Mouse (Mus musculus) embryonic facial prominence, embryonic 13.5 days (tissue): ENCODE measurements at regions not wholly inside any gene's neighbourhood (a gene's known extent, or its start where the extent isn't known, plus 50 kb on each side); places are given as distances from the start of the nearest gene placed in this dataset.

Experiments
- ATAC-seq: fragments of 200-750 bp; cut with Nextera tagmentation; 2 replicates; pipeline ENCODE4 v1.8.0; 2017; ENCODE audit warnings: low read depth; ENCODE audit not compliant: insufficient number of reproducible peaks, insufficient read depth, low FRiP score, low TSS enrichment
- H3K27ac ChIP-seq: fragments of 300-500 bp; sonication (generic); 2 replicates; pipeline ENCODE4 v1.5.1; 2015; ENCODE audit warnings: moderate library complexity, mild to moderate bottlenecking, inconsistent platforms
- H3K27me3 ChIP-seq: fragments of 300-500 bp; sonication (generic); 2 replicates; pipeline ENCODE4 v1.6.1; 2015; ENCODE audit warnings: mild to moderate bottlenecking, inconsistent platforms
- H3K36me3 ChIP-seq: fragments of 300-500 bp; sonication (generic); 2 replicates; pipeline ENCODE4 v1.6.1; 2015; ENCODE audit warnings: mild to moderate bottlenecking, inconsistent platforms
- H3K4me1 ChIP-seq: fragments of 300-500 bp; sonication (generic); 2 replicates; pipeline ENCODE4 v1.6.1; 2015; ENCODE audit warnings: inconsistent platforms
- H3K4me2 ChIP-seq: fragments of 300-500 bp; sonication (generic); 2 replicates; pipeline ENCODE4 v1.6.1; 2015; ENCODE audit warnings: moderate library complexity, mild to moderate bottlenecking, inconsistent platforms
- H3K4me3 ChIP-seq: fragments of 300-500 bp; sonication (generic); 2 replicates; pipeline ENCODE4 v1.5.1; 2015; ENCODE audit warnings: mild to moderate bottlenecking, inconsistent platforms
- H3K9ac ChIP-seq: fragments of 300-500 bp; sonication (generic); 2 replicates; pipeline ENCODE4 v1.6.1; 2015; ENCODE audit warnings: mild to moderate bottlenecking, inconsistent platforms
- H3K9me3 ChIP-seq: fragments of 300-500 bp; sonication (generic); 2 replicates; pipeline ENCODE4 v1.6.1; 2016; ENCODE audit warnings: inconsistent platforms
- whole genome bisulfite sequencing: fragments of 180-500 bp; shearing (Covaris S2); methylation state at CpG from one replicate; pipeline ENCODE4 v1.1.7; 2015; ENCODE audit warnings: mixed read lengths; 5-methylcytosine and 5-hydroxymethylcytosine counted together

DNA sequence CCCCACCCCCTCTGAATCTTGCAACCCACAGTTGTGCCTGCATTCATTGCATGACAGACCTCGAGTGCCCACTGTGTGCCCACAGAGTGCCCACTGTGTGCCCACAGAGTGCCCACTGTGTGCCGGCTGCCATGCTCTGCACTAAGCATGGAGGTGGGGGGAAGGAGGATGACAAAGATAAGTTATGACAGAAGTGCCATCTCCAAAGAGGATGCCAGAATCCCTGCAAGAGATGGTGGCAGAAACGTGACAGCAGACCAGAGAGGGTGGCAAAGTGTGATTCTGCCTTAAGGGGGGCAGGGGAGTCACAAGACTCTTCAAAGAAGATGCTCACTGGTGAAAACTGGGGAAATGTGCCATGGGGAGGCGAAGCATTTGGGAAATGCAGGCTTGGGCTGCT lies 427.8 kb downstream of the Cd83 start:
- H3K9ac ChIP-seq: no peak overlapping the region
- H3K36me3 ChIP-seq: no peaks in the 10 kb centered on the region
- ATAC-seq: no peak
- WGBS: 83% methylated on average over 4 of the region's 4 CpGs
- H3K9me3 ChIP-seq: no peaks in the 10 kb centered on the region
- H3K27ac ChIP-seq: no peak overlapping the region
- H3K4me1 ChIP-seq: peaks cover 18% of the 10 kb centered on the region
- no peak overlapping the region for H3K4me2 ChIP-seq
- peaks cover 5% of the 10 kb centered on the region; the same call in 1 of the 2 replicates for H3K27me3 ChIP-seq
- H3K4me3 ChIP-seq: no peak overlapping the region

DNA sequence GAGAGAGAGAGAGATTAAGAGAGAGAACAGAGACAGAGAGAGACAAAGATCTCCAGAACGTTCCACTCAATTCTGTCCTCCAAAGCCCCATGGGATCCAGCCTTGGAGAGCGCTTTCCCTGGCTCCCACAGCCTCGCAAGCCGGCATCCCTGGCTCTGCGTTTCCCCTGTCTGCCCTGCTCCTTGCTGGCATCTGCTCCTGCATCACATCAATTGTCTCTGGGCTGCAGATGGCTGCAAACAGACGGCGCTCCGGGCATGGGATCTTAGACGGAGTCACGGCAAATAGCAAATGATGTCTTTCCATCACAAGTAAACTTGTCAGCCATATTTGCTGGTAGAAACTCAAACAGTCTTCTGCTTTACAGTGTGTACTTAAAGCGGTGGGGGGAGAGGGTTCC lies 428.4 kb downstream of the Cd83 start:
- ATAC-seq: no peak
- H3K27me3 ChIP-seq: peaks cover 4% of the 10 kb centered on the region; the same call in 1 of the 2 replicates
- H3K4me1 ChIP-seq: peaks cover 15% of the 10 kb centered on the region
- H3K4me2 ChIP-seq: no peak overlapping the region
- H3K4me3 ChIP-seq: no peak overlapping the region
- H3K9ac ChIP-seq: no peak overlapping the region
- H3K36me3 ChIP-seq: no peaks in the 10 kb centered on the region
- WGBS: 64% methylated on average over 11 of the region's 11 CpGs
- no peaks in the 10 kb centered on the region for H3K9me3 ChIP-seq
- H3K27ac ChIP-seq: no peak overlapping the region

DNA sequence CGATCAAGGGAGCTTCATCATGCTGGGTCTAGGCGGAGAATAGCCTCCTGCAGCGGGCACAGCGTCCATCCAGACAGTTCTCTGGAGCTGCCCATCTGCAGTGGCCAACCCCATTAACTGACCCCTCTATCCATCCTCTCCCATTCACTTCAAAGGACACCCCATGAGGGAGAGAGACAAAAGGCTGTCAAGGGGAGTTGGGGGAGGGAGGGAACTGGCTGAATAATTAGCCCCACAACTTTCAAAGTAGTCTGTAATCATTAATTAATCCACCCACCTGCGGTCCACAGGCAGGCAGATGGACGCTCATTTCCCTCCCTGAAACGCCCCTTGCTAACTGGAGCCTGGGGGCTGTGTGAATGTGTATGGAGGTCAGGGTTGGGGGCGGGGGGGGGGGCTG lies 433.7 kb downstream of the Cd83 start:
- Histone ChIP-seq H3K4me1 (peaks cover 12% of the 10 kb centered on the region; the same call in 1 of the 2 replicates), H3K36me3 (no peaks in the 10 kb centered on the region), H3K4me2 (no peak overlapping the region), H3K27me3 (0 out of 2 replicates have a peak, but pooled peaks cover 4% of the 10 kb centered on the region), H3K9me3 (no peaks in the 10 kb centered on the region), H3K9ac (no peak overlapping the region), H3K4me3 (no peak overlapping the region), H3K27ac (no peak overlapping the region)
- WGBS: 33% methylated on average over 8 of the region's 8 CpGs
- ATAC-seq: no peak

DNA sequence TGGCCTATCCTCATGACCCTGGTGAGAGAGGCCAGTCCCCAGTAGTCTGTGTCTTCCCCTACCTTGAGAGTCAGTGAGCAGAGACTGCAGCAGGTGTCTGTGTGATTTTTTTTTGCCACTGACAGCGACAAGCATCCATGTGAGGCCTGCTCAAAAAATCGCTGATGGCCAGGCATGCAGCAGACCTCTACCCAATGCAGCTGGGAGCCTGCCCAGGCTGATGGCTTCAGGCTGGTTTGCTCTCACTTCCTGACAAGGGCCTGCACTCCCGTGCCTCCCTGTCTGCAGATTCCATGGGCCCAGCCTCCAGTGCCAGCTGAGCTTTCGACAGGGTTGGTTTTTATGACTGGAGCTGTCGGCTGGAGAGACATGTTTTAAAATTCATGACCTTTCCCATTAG lies 437.1 kb downstream of the Cd83 start:
- H3K27me3 ChIP-seq: 0 out of 2 replicates have a peak, but pooled peaks cover 4% of the 10 kb centered on the region
- H3K4me1 ChIP-seq: peaks cover 16% of the 10 kb centered on the region; the same call in 1 of the 2 replicates
- no peak overlapping the region for H3K4me2 ChIP-seq
- H3K4me3 ChIP-seq: no peak overlapping the region
- no peaks in the 10 kb centered on the region for H3K36me3 ChIP-seq
- WGBS: 33% methylated on average over 5 of the region's 5 CpGs
- no peak overlapping the region for H3K27ac ChIP-seq
- no peak for ATAC-seq
- H3K9ac ChIP-seq: no peak overlapping the region
- H3K9me3 ChIP-seq: 0 out of 2 replicates have a peak, but pooled peaks cover 5% of the 10 kb centered on the region

DNA sequence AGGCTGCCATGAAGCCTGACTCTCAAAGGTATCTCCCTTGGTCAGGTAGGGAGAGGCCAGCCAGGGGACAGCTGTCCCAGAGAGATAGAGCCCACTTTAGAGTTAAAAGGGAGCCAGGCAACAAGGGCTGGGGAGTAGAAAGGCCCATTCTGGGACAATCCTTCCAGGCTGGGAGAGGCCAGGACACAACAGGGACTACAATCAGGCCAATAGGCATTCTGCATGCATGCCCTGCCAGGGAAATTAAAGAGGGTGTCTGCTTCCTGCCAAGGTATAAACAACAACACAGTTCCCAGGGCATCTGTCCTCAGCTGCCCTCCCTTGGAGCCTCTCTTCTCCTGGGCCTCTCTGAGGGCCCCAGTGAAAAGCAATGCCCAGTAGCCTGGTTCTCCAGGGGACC lies 437.8 kb downstream of the Cd83 start:
- ATAC-seq: no peak
- no peak overlapping the region for H3K4me3 ChIP-seq
- no peaks in the 10 kb centered on the region for H3K36me3 ChIP-seq
- H3K4me2 ChIP-seq: no peak overlapping the region
- H3K27me3 ChIP-seq: 0 out of 2 replicates have a peak, but pooled peaks cover 4% of the 10 kb centered on the region
- 0 out of 2 replicates have a peak, but pooled peaks cover 5% of the 10 kb centered on the region for H3K9me3 ChIP-seq
- H3K9ac ChIP-seq: no peak overlapping the region
- peaks cover 16% of the 10 kb centered on the region; the same call in 1 of the 2 replicates for H3K4me1 ChIP-seq
- no peak overlapping the region for H3K27ac ChIP-seq

DNA sequence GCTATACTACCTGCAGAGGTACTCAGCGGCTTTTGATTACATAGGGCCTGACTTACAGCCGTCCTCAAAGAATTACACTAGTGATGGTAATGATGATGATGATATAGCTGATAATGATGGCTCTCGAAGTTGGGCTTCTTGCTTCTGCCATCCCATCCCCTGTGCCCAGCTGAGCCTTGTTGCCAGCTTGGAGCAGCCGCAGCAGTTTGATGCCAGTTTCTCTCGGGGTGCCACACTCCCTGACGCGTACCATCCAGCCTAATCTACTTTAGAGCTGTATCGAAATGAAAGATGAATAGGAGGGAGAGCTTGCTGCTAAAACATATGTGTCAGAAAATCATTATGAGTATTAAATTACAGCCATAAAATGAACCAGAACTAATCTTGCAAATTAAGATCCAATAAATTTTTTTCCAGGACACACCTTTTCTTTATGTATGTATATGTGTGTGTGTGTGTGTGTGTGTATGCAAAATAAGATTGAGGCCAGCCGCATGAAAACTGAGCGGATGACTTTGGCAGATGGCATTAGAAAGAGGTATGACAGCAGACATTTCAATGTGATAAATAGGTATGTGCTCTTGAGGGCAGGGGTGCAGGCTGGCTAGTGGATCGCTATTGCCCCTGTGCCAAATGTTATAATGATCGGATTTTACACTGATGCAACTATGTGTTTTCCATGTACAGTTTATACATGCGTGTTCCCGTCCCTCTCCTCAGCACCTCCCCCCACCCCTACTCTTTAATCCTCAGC lies 443.3 kb downstream of the Cd83 start:
- Histone ChIP-seq H3K9me3 (0 out of 2 replicates have a peak, but pooled peaks cover 5% of the 10 kb centered on the region), H3K4me1 (peaks cover 37% of the 10 kb centered on the region), H3K4me2 (peak overlapping the region; percentile 48), H3K9ac (no peak overlapping the region), H3K27ac (no peak overlapping the region), H3K27me3 (peaks cover 7% of the 10 kb centered on the region), H3K4me3 (no peak overlapping the region), H3K36me3 (no peaks in the 10 kb centered on the region)
- WGBS: 67% methylated on average over 14 of the region's 14 CpGs
- no peak for ATAC-seq

DNA sequence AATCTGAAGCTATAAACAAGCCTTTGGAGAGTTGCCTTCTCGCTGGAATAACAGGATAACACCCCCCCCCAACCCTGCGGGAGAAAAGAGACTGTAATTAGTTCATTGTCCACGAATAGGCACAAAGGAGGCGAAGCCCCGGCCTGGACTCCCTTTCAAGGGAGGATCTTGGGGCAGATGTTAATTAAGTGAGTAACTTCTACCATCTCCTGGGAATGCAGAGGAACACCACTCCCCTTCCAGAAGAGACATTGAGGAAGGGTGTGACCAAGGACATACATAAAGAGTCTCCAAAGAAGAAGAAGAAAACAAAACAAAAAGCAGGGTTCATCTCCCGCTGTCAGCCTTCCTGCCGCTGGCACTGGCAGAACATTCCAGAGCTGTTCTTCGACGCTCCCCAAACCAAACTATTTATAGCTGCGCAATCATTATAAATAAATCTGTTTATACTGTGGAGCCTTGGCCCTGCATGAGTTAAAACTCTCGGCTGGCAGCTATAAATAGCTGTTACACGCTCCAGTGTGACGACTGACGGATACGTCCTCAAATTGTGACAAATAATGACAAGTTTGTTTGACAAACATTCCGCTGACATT lies 444.1 kb downstream of the Cd83 start:
- H3K27ac ChIP-seq: peak overlapping the region; percentile 16; the same call in 1 of the 2 replicates
- H3K27me3 ChIP-seq: peaks cover 7% of the 10 kb centered on the region
- no peaks in the 10 kb centered on the region for H3K36me3 ChIP-seq
- H3K9me3 ChIP-seq: 0 out of 2 replicates have a peak, but pooled peaks cover 5% of the 10 kb centered on the region
- ATAC-seq: no peak
- H3K4me2 ChIP-seq: peak overlapping the region; percentile 48
- H3K9ac ChIP-seq: peak overlapping the region; percentile 11; the same call in 1 of the 2 replicates
- peak overlapping the region; percentile 6; the same call in 1 of the 2 replicates for H3K4me3 ChIP-seq
- H3K4me1 ChIP-seq: peaks cover 33% of the 10 kb centered on the region
- WGBS: 7% methylated on average over 16 of the region's 16 CpGs

DNA sequence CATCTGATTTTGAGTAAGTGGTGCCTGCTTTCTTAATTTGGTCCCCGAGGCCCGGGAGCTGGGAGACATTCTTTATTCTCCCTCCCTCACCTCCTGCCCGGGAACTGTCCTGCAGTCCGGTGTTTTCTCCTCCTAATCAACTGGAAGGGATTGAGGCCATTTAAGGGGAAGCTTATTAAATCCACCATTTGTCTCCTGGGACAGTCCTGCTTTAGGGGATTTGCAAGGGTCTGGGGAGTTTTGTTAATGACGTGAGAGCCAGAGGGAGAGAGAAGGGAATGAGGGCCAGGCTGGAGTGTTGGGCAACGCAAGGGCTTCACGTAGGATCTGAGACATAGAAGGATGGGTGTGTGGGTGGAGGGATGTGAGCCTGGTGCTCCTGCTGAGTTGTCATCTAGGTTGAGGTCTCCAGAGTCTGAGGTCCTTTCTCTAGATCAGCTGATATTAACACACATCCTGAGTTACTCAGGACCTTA lies 444.6 kb downstream of the Cd83 start:
- Histone ChIP-seq H3K4me2 (peak overlapping the region; percentile 48), H3K4me1 (peaks cover 32% of the 10 kb centered on the region), H3K4me3 (no peak overlapping the region), H3K36me3 (no peaks in the 10 kb centered on the region), H3K27me3 (peaks cover 7% of the 10 kb centered on the region), H3K9ac (peak overlapping the region; percentile 11; the same call in 1 of the 2 replicates), H3K9me3 (0 out of 2 replicates have a peak, but pooled peaks cover 5% of the 10 kb centered on the region), H3K27ac (no peak overlapping the region; the same call in 1 of the 2 replicates)
- ATAC-seq: no peak
- WGBS: 10% methylated on average over 7 of the region's 7 CpGs

DNA sequence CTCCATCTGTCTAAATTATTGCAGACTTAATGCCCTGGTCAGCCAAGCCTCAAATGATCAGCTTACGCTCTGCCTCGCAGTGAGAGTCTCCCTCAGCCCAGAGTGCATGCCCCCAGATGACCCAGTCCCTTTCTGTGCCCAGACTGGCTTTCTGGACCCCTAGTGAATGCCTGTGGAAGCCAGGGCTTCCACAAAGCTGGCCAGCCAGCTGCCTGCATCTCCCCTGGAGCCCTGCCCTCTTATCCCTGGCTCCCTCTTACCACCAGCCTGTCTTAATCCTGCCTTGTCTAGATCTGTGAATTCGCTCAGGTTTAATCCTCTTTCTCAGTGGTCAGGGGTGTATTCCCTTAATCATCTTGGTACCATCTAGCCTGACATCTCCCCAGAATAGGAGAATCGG lies 446.8 kb downstream of the Cd83 start:
- ATAC-seq: no peak
- WGBS: 51% methylated on average over 4 of the region's 4 CpGs
- Histone ChIP-seq H3K27me3 (peaks cover 14% of the 10 kb centered on the region), H3K9me3 (no peaks in the 10 kb centered on the region), H3K9ac (no peak overlapping the region), H3K27ac (no peak overlapping the region; the same call in 1 of the 2 replicates), H3K36me3 (no peaks in the 10 kb centered on the region), H3K4me3 (no peak overlapping the region), H3K4me1 (peaks cover 32% of the 10 kb centered on the region), H3K4me2 (no peak overlapping the region)

DNA sequence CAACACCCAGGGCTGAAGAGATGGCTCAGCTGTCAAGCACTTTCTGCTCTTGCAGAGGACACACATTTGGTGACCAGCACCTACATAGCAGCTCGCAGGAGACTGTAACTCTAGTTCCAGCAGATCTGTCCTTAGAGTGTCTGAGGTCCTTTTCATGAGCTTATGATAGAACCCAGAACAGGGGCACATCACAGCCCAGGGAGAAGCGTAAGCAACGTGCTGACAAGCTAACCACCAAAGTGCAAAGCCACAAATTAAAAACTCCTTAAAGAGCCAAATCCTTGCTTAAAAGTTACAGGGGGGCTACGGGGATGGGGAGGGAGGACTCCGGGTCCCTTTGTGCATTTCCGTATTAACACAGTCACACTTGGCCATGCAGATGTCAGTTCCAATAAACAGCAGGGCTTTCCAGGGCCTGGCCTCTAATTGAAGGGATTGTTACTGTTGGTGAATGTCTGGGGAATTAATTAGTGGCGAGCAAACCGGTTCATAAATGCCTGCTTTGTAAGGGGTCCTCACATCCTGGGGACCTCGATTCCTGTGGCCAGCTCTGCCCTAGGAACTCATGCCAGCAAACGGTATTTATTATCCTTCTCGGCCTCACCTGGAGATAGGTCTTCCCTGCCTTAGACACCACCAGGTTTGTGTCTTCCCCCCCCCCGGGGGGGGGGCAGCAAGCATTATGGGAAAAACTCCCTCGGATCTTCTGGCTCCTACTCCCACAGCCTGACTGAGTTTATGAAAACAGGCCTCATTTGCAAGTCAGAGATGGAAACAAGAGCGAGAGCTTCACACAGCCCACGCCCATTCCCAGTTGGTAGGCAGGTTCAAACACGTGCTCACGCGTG lies 447.5 kb downstream of the Cd83 start:
- H3K9ac ChIP-seq: no peak overlapping the region
- no peak overlapping the region for H3K4me3 ChIP-seq
- peaks cover 15% of the 10 kb centered on the region for H3K27me3 ChIP-seq
- H3K27ac ChIP-seq: no peak overlapping the region
- WGBS: 28% methylated on average over 18 of the region's 18 CpGs
- no peaks in the 10 kb centered on the region for H3K36me3 ChIP-seq
- no peak for ATAC-seq
- no peaks in the 10 kb centered on the region for H3K9me3 ChIP-seq
- H3K4me1 ChIP-seq: peaks cover 32% of the 10 kb centered on the region
- H3K4me2 ChIP-seq: no peak overlapping the region

DNA sequence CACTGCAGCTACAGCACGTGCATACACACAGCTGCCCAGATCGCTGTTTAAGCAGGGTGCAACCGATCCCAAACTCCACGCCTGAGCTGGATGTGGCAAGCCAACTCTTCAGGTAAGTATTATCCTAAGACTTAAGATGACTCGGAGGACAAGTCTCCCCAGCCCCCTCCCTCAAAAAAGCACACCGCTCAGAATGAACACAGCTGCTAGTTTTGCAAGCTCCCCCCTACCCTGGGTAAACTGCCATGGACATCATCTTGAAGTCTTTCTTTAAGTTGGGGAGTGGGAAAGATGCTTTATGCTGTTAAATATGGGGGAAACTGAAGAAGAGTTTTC lies 448.1 kb downstream of the Cd83 start:
- Histone ChIP-seq H3K4me2 (no peak overlapping the region), H3K4me1 (peaks cover 33% of the 10 kb centered on the region), H3K9ac (no peak overlapping the region), H3K9me3 (no peaks in the 10 kb centered on the region), H3K4me3 (no peak overlapping the region), H3K27me3 (peaks cover 15% of the 10 kb centered on the region), H3K36me3 (no peaks in the 10 kb centered on the region), H3K27ac (peak overlapping the region; percentile 16; the same call in 1 of the 2 replicates)
- 49% methylated on average over 6 of the region's 6 CpGs for WGBS
- no peak for ATAC-seq
